Mouse (Mus musculus) erythroblast, embryonic 14.5 days (primary cell): Measurements from ENCODE around the gene 2410015M20Rik.

ENCODE experiments used
- GATA1 ChIP-seq: IDR thresholded peaks from 2 replicates; pipeline ENCODE4 v1.6.1; 2012; ENCODE audit warnings: low read length, inconsistent platforms, mixed read lengths
- TAL1 ChIP-seq: IDR thresholded peaks from 3 replicates; pipeline ENCODE4 v1.6.1; 2012; ENCODE audit warnings: low read length, inconsistent platforms, mixed read lengths

GRCm38 (mm10) chr17:56607521-56608062 is 2.0 kb downstream of the 2410015M20Rik start:
- TF ChIP-seq TAL1 (no peak), GATA1 (no peak)
